Mouse (Mus musculus) embryonic facial prominence, embryonic 14.5 days (tissue): ENCODE results near the gene Gdpgp1. TPM values are rescaled to one million over a fixed set of nuclear protein-coding genes. Genes with fewer than 3 reads are reported as not detected.

ENCODE experiments used
- ATAC-seq: fragments of 200-750 bp; cut with Nextera tagmentation; 2 replicates; pipeline ENCODE4 v1.8.0; 2017; ENCODE audit warnings: low read depth, moderate number of reproducible peaks, moderate TSS enrichment
- DNase-seq: peaks from one replicate; pipeline ENCODE4 v3.0.0-alpha.2; 2015; ENCODE audit warnings: low spot score
- H3K27ac ChIP-seq: fragments of 300-500 bp; sonication (generic); replicated peaks from 2 replicates; pipeline ENCODE4 v1.5.1; 2014; ENCODE audit warnings: low read depth, mild to moderate bottlenecking, low read length, moderate library complexity
- H3K27me3 ChIP-seq: fragments of 300-500 bp; sonication (generic); replicated peaks from 2 replicates; pipeline ENCODE4 v1.6.1; 2014; ENCODE audit warnings: low read length; ENCODE audit not compliant: control insufficient read depth, insufficient read depth
- H3K36me3 ChIP-seq: fragments of 300-500 bp; sonication (generic); 2 replicates; pipeline ENCODE4 v1.6.1; 2014; ENCODE audit warnings: low read length, mixed read lengths; ENCODE audit not compliant: control insufficient read depth, insufficient read depth
- H3K4me1 ChIP-seq: fragments of 300-500 bp; sonication (generic); 2 replicates; pipeline ENCODE4 v1.6.1; 2014; ENCODE audit warnings: antibody characterized with exemption, low read length; ENCODE audit not compliant: control insufficient read depth, insufficient read depth
- H3K4me2 ChIP-seq: fragments of 300-500 bp; sonication (generic); 2 replicates; pipeline ENCODE4 v1.6.1; 2014; ENCODE audit warnings: low read depth, mild to moderate bottlenecking, low read length, moderate library complexity, mixed read lengths
- H3K4me3 ChIP-seq: fragments of 300-500 bp; sonication (generic); 2 replicates; pipeline ENCODE4 v1.5.1; 2014; ENCODE audit warnings: low read depth, mild to moderate bottlenecking, low read length
- H3K9ac ChIP-seq: fragments of 300-500 bp; sonication (generic); 2 replicates; pipeline ENCODE4 v1.6.1; 2014; ENCODE audit warnings: low read depth, mild to moderate bottlenecking, low read length, moderate library complexity, mixed read lengths
- H3K9me3 ChIP-seq: fragments of 300-500 bp; sonication (generic); 2 replicates; pipeline ENCODE4 v1.6.1; 2016; ENCODE audit warnings: low read length; ENCODE audit not compliant: control insufficient read depth
- WGBS: fragments of 180-500 bp; shearing (Covaris S2); extraction: QIAGEN DNeasy Blood & Tissue Kit; methylation state at CpG from one replicate; pipeline ENCODE4 v1.1.7; 2014; 5-methylcytosine and 5-hydroxymethylcytosine counted together
- polyA plus RNA-seq: library from polyadenylated mRNA; unstranded; fragments of >200 nt; fragmentation: Nextera tagmentation; extraction: Ambion mirVana; gene quantifications from 2 replicates; pipeline ENCODE4 v1.2.1, GENCODE M21; 2014

Gene Gdpgp1
- polyA plus RNA-seq, 1 experiment from 2014 or later = 2.0 TPM

DNA sequence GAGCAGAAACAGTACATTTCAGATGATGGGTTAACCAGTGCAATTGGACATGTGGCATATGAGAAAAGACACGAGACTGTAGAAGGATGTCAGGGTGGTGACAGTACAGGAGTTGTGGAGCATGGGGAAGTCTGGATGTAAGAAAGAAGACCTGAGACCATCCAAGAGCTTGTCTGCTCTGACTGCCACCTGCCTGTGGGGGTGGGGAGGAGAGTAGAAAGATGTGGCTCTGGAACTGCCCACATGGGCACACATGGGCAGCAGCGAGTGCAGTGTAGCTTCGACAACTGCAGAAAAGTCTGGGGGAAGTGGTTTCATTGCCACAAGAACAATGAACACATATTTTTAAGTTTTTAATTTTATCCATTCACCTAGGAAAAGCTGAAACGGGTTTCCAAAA lies 35.3 kb upstream of the Gdpgp1 start:
- no peaks in the 10 kb centered on the region for H3K36me3 ChIP-seq
- H3K9ac ChIP-seq = peak overlapping the region; percentile 88; the same call in 1 of the 2 replicates
- peak overlapping the region; percentile 79 for H3K4me3 ChIP-seq
- H3K4me1 ChIP-seq = peaks cover 31% of the 10 kb centered on the region
- H3K27ac ChIP-seq = peak overlapping the region; percentile 96
- H3K9me3 ChIP-seq = no peaks in the 10 kb centered on the region
- no peak for DNase-seq
- no peaks in the 10 kb centered on the region for H3K27me3 ChIP-seq
- no peak for ATAC-seq
- H3K4me2 ChIP-seq = peak overlapping the region; percentile 59
- 13% methylated on average over 4 of the region's 4 CpGs for WGBS

DNA sequence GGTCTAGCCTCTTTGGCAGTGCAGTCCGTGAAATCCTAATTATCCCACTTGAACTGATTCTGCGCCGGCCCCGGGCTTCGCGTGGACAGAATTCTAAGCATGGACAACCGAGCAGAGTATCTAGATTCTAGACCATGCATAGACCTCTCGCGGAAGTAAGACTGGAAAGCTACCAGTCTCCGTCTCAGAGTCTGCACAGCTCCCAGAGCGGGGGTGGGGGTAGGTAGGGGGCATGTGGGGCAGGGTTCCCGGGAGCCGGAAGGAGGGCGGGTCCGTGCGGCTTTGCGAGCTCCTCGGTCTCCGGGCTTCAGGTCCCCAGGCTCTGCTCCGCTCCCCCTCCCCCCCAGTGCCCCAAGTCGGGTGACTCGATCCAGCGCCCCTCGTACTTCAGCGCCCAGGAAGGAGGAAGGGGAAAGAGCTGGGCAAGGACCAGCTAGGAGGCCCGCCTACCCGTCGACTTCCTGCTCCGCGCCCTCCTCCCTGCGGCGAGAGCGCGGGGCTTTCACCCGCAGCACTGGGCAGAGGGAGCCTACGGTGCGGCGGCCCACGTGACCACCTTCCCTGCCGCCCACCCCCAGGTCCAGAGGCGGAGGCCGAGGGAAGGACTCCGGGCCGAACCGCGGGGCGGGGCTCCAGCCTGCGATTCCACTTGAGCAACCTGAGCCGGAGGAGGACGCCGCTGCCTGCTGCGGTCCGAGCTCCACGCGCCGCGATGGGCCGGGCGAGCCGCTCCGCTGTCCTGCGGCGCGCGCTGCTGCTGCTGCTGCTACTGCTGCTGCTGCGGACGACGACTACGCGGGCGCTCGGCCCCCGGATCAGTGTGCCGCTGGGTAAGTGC lies 34.5 kb upstream of the Gdpgp1 start:
- under 1% methylated on average over 37 of the region's 74 CpGs for WGBS
- Histone ChIP-seq H3K9ac (peak overlapping the region; percentile 88), H3K4me2 (peak overlapping the region; percentile 59), H3K27me3 (no peaks in the 10 kb centered on the region), H3K9me3 (no peaks in the 10 kb centered on the region), H3K27ac (peak overlapping the region; percentile 96), H3K4me3 (peak overlapping the region; percentile 79), H3K36me3 (no peaks in the 10 kb centered on the region), H3K4me1 (peaks cover 24% of the 10 kb centered on the region)
- DNase-seq (peak; percentile 96), ATAC-seq (peak; percentile 94)

DNA sequence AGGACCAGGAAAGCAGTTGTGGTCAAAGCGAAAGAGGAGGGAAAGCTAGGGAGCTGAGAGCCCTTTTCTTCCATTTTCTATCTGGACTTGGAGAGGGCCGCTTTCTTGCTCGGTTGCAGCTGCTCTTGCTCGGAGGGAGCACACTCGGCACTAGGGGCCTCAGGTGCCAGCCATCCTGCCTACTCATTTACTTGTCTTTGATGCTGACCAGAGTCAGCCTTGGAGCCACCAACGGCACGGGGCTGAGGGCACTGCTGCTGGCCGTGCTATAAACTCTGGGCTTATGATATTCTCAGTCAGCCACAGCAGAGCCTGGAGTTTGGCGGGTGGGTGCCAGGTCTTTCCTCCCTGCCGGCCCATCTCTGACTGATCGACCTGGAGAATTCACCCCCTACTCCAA lies 33.8 kb upstream of the Gdpgp1 start:
- Histone ChIP-seq H3K27ac (peak overlapping the region; percentile 96), H3K36me3 (no peaks in the 10 kb centered on the region), H3K4me2 (peak overlapping the region; percentile 59), H3K9me3 (no peaks in the 10 kb centered on the region), H3K9ac (peak overlapping the region; percentile 88), H3K4me1 (peaks cover 24% of the 10 kb centered on the region), H3K27me3 (no peaks in the 10 kb centered on the region), H3K4me3 (peak overlapping the region; percentile 79)
- DNase-seq (no peak), ATAC-seq (no peak)
- WGBS = under 1% methylated on average over 11 of the region's 11 CpGs

DNA sequence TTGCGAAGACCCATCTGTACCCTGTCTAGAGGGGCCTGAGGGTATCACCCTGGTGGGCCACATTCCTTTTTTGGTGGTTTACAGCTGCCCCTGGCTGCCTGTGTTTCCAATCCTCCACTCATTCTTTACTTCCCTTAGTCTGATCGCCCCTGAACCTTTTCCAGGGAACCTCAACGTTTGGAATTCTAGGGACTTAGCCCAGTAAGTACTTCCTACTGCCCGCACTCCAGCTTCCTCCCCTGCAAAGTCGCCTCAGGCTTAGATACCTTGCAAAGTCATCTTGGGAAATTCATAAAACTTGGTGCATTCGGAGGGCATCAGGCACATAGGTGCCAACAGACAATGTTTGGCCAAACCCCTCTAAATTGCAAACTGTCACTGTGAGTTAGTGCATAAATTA lies 33.4 kb upstream of the Gdpgp1 start:
- Histone ChIP-seq H3K27me3 (no peaks in the 10 kb centered on the region), H3K4me3 (peak overlapping the region; percentile 79), H3K36me3 (no peaks in the 10 kb centered on the region), H3K9ac (peak overlapping the region; percentile 88), H3K4me1 (peaks cover 25% of the 10 kb centered on the region), H3K4me2 (peak overlapping the region; percentile 59), H3K9me3 (no peaks in the 10 kb centered on the region), H3K27ac (peak overlapping the region; percentile 96)
- DNase-seq = no peak
- 25% methylated on average over 6 of the region's 6 CpGs for WGBS
- ATAC-seq = no peak

DNA sequence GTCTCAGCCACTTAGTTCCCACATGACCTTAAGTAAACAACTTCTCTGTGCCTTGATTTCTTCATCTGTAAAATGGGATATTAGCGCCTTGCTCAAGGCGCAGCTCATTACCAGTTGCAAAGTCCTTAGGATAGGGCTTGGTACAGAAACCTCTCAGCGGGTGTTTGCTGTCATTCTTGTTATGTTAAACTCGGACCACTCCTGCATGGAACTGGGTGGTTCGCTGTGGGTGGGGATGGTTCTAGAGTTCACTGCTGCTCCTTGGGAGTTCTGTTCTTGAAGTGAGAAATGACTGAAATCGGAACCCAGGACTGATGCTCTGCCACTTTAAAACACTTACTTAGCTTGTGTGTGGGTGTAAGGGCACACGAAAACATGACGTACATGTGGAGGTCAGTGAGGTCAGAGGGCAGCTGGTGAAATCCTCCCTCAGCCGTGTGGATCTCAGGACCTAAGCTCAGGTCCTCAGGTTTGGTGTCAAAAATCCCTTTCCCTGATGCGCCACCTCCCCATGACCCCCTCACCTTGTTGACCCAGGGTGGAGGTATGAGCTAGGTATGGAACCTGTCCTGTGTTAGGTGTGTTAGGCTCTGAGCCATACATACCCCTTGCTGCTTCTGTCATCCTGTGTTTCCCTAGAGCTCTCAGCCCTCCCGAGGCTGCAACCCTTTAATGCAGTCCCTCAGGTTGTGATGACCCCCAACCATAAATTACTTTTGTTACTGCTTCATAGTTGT lies 32.6 kb upstream of the Gdpgp1 start:
- peak overlapping the region; percentile 88 for H3K9ac ChIP-seq
- no peaks in the 10 kb centered on the region for H3K36me3 ChIP-seq
- H3K4me3 ChIP-seq = peak overlapping the region; percentile 79
- DNase-seq (no peak), ATAC-seq (no peak)
- 68% methylated on average over 11 of the region's 11 CpGs for WGBS
- H3K27ac ChIP-seq = 0 out of 2 replicates have a peak overlapping the region, but pooled peaks have one; percentile 96
- no peaks in the 10 kb centered on the region for H3K9me3 ChIP-seq
- H3K27me3 ChIP-seq = no peaks in the 10 kb centered on the region
- H3K4me2 ChIP-seq = peak overlapping the region; percentile 59
- peaks cover 24% of the 10 kb centered on the region for H3K4me1 ChIP-seq

DNA sequence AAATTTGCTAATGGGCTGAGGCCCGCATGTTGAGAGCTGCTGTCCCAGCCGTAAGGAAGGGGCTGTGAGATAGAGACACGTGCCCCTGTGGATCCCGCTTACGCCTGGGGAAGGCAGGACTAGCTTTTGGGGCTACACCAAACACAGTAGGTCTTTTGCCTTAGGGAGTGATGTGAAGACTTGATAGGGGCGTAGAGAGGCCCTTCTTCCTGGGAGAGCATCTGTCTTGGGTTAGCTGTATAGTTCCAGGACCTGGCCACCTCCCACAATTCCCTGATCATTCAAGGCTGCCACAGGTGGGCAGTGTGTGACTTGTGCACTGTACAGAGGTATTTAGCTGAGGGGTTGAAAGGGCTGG lies 32.1 kb upstream of the Gdpgp1 start:
- ATAC-seq (no peak), DNase-seq (no peak)
- no peak overlapping the region for H3K4me3 ChIP-seq
- H3K4me1 ChIP-seq = peaks cover 24% of the 10 kb centered on the region
- H3K9me3 ChIP-seq = no peaks in the 10 kb centered on the region
- no peaks in the 10 kb centered on the region for H3K27me3 ChIP-seq
- no peak overlapping the region for H3K27ac ChIP-seq
- no peaks in the 10 kb centered on the region for H3K36me3 ChIP-seq
- 0 out of 2 replicates have a peak overlapping the region, but pooled peaks have one; percentile 88 for H3K9ac ChIP-seq
- H3K4me2 ChIP-seq = peak overlapping the region; percentile 59; the same call in 1 of the 2 replicates
- WGBS = 84% methylated on average over 6 of the region's 6 CpGs

DNA sequence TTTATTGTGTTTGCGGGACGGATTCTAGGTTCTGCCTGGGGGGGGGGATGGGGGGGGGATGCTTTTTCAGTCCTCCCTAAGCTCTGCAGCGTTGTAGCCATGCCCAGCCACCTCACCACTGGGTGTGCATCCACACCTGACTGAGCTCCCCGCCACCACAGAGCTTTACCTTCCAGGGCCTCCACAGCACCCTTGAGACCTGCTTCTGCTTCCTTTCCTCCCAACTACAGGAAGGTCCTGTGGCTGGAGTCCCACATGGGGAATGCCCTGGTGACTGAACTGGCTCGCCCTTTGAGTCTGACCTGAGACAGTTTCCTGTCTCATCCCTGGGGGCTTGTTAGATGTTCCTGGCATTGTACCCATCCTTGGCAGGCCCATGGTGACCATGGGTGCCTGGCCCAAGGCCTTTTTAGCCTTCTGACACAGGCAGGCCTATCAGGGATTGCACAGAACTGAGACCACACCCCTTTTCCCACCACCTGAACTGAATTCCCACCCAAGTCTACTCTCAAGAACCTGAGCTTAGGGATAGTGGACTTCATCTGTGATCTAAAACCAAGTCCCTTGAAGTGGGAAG lies 31.6 kb upstream of the Gdpgp1 start:
- Histone ChIP-seq H3K4me3 (no peak overlapping the region), H3K36me3 (no peaks in the 10 kb centered on the region), H3K9me3 (no peaks in the 10 kb centered on the region), H3K9ac (0 out of 2 replicates have a peak overlapping the region, but pooled peaks have one; percentile 25), H3K27ac (no peak overlapping the region), H3K4me1 (peaks cover 24% of the 10 kb centered on the region), H3K4me2 (no peak overlapping the region), H3K27me3 (no peaks in the 10 kb centered on the region)
- DNase-seq (no peak), ATAC-seq (no peak)
- WGBS = 84% methylated on average over 5 of the region's 5 CpGs

DNA sequence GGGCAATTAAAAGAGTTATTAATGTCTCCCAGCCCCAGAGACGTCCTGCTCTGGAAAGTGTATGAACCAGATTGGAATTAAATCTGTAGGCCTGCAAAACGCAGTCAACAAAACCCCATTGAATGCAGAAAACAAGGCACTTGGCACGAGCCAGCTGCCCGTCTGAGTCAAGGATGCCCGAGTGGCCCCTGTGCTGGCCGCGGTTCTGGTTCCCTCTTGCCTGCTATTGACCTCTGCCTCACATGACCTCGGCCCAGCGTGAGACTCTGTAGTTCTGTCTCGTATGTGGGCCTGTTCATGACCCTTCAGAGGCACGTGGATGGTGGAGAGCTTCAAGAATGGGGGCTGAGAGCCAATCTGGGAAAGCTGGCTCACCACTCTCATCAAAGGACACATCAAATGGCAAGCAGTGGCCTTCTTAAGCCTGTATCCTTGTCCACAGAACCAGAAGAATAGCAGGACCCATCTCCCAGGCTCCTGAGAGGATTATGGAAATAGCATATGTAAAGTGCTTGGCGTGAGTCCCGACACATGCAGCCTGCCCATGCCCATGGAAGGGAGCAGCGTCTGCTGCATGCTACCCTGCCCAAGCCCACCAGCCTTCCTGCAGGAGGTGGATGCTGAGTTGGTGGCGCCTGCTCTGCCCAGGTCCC lies 30.7 kb upstream of the Gdpgp1 start:
- no peak overlapping the region for H3K4me2 ChIP-seq
- H3K9ac ChIP-seq = no peak overlapping the region
- H3K27me3 ChIP-seq = no peaks in the 10 kb centered on the region
- DNase-seq = no peak
- no peaks in the 10 kb centered on the region for H3K9me3 ChIP-seq
- peaks cover 26% of the 10 kb centered on the region for H3K4me1 ChIP-seq
- ATAC-seq = no peak
- H3K4me3 ChIP-seq = no peak overlapping the region
- 82% methylated on average over 15 of the region's 15 CpGs for WGBS
- H3K36me3 ChIP-seq = no peaks in the 10 kb centered on the region
- H3K27ac ChIP-seq = no peak overlapping the region
